Mouse (Mus musculus) cerebellum, postnatal 14 days (tissue): ENCODE results near the gene S1pr1.

Experiments
- DNase-seq, 2 experiments: peaks; one replicate each; pipeline ENCODE4 v3.0.0; 2021; ENCODE audit warnings: mixed read lengths in 2 of 2

Gene S1pr1

DNA sequence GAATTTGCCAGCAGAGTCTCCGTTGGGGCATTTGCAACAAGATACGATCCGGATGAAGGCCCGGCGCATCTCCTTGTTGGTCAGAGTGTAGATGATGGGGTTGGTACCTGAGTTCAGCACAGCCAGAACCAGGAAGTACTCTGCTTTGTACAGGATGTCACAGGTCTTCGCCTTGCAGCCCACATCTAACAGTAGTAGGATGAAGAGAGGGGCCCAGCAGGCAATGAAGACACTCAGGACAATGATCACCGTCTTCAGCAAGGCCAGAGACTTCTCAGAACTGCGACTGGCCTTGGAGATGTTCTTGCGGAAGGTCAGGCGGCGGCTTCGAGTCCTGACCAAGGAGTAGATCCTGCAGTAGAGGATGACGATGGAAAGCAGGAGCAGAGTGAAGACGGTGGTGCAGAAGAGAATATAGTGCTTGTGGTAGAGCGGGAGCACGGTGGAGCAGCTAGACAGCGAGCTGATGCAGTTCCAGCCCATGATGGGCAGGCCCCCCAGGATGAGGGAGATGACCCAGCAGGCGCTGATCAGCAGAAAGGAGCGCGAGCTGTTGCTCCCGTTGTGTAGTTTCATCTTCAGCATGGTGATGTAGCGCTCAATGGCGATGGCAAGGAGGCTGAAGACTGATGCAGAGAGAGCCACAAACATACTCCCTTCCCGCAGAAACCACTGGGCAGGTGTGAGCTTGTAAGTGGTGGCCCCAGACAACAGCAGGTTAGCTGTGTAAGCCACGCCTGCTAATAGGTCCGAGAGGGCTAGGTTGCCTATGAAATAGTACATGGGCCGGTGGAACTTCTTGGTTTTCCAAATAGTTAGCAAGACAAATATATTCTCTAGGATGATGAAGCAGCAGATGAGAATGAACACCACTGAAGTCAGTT lies 2.7 kb downstream of the S1pr1 start:
- DNase-seq: peak in 1 of 2 experiments; percentile 4

DNA sequence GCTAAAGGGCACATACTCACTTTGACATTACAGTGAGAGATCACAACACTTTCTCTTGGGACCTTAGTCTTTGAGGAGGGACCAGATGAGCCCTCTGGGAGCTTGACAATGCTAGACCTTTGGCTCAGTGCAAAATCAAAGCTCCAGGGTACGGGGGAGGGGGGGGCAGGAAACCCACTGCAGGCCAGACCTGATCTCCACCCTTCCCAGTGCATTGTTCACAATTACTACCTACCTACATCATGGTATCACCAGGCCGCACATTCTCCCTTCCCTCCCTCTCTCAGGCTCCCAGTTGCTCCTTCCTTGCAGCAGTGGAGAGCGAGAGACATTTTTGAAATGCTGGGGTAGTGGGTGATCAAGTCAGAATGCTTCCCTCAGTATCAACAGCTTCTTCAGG lies 3.5 kb downstream of the S1pr1 start:
- DNase-seq: no peak

DNA sequence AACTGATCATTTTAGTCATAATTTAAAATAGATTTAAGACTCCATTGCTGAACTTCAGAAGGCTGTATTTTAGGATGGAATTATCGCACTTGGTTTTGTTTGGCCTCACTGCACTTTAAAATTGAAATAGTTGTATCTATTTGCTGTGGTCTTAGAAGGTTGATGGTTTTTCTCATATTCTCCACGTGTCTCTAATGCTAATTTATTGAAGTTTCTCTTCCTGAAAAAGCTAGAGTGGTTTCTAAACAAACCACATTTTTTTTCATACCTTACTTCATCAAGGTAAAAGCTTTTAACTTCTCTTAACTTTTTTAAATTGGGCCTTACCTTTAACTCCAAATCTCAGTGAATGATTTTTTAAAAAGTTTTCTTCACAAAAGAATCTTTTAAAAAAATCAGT lies 4.8 kb downstream of the S1pr1 start:
- DNase-seq: no peak

DNA sequence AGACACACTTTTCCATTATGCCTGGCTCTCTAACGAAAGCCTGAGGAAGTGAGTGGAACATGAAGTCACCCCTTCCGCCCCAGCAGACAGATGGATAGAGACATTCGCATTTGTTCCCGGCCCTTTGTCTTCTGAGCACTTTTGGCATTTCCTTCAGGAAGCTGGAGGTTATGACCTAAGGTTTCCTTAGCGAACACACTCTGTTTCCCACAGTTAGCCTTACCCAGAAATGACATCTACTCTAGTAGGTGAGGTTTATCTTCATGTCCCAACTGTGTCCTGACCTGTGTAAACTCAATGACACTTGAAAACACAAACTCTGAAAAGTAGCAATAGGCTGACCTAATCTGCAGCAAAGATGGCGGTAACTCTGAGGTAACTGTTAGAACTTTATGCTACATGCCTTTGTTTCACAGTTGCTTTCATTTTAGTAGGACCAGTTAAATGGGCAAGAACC lies 5.7 kb downstream of the S1pr1 start:
- DNase-seq: no peak

DNA sequence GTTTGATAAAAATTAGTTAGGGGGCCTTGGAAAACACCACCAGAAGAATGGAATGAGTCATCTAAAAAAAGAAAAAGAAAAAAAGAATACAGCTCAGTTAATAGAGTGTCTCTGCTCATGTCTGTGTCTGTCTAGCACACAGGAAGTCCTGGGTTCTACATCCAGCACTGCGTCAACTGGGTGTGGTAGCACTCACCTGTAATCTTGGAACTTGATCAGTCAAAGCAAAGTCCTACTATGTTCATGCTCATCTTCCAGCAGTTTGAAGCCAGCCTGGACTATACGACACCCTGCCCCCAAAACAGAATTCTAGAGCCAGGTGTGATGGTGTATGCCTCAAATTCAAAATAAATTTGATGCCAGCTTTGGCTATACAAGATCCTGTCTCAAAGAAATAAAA lies 8.1 kb downstream of the S1pr1 start:
- no peak for DNase-seq

DNA sequence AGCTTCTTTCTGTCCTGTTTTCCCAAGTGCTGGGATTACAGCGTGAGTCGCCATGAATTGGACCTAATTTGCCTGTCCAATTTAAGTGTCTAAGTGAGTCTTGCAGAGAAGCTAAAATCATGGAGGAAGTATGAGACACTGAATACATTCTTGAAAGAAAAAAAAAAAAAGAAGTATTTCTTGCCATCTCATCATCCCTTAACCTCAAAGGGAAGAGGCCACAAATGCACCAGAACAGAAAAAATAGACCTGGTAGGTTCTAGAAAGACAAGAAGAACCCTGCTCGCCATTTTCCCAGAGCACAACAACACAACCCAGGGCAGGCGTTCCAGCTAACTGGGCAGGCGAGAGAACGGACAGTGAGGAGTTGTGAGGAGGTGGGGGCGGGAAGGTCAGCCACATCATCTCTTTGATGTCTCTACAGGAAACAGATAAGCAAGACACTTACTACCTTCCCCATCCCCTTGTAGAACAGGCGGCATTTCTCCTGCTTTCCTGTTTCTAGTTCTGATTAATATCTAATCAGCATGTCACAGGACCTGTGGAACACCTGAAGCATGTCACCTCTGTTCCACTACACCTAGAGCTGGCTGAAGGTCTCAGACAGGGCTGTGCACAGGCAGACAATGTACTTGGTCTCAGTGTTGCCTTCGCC lies 10.5 kb downstream of the S1pr1 start:
- no peak for DNase-seq

DNA sequence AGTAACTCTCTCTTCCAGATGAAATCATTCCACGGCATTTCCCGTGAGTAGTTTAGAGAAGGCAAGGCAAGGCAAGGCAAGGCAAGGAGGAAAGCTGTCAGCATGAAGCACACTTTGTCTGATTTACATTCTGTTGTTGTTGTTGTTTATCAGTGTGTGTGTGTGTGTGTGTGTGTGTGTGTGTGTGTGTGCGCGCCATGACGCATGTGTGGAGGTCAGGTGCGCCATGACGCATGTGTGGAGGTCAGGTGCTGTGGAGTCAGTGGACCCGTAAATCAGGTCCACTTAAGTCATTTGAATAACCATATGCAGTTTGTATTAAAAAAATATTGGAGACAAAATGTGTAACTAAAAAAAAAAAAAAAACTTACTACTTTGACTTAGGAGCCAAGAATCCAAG lies 11.2 kb downstream of the S1pr1 start:
- no peak for DNase-seq

DNA sequence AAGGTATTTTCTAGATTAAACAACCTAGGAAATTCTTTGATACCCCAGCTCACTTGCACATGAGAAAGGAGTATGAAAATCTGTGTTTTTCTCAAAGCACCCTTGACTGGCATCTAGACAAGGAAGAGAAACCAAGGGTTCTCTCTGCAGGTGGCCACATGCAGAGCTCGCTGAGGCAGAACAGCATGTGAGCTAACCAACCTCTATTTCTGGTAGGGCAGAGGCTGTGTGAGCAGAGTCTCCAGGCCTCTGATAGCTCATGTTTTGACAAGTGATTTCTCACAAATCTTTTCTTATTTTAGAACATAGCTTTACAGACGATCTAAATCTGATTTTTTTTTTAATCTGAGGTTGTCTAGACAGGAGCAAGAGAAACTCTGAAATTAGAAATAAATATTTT lies 12.8 kb downstream of the S1pr1 start:
- DNase-seq: no peak

DNA sequence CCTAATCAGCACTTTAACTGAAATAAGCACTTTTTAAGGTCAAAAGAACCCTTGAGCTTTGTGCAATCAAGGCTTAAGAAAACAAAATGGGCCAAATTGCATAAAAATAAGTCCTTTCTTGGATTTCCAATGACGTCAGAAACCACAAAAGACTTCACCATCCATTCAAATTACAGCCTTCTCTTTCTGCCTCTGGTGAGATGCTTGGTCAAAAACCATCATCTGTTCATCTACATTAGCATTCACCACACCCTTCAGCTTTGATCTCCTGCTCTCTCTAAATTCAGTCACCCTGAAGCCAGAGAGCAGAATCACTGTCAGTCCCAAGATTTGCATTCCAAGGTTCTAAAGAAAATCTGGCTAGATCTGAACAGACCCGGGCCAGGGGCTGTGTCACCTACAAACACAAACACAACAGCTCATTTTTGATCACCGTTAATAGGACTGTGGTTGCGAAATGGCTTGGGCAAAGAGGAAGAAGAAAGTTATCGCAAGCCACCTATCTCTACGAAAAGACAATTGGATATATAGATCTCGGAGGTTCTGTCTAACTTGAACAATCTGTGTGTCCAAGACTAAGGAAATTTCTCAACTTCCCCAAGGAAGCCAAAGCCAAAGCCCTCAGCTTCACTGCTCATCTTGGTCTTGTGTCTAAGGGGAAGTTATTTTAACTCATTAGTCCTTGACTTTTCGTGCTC lies 19.5 kb downstream of the S1pr1 start:
- DNase-seq: no peak

DNA sequence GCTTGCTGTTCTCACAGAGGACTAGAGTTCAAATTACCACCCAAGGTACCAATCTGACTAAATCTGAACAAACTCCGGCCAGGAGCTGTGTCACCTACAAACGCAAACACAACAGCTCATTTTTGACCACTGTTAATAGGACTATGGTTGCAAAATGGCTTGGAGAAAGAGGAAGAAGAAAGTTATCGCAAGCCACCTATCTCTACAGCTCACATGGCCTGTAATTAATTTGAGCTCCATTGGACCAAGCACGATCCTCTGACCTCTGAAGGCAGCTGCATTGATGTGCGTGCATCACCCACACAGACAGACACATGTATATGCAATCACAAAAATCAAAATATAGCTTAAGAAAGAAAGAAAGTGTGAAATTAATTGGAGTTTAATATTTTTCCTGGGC lies 20.7 kb downstream of the S1pr1 start:
- DNase-seq: no peak

DNA sequence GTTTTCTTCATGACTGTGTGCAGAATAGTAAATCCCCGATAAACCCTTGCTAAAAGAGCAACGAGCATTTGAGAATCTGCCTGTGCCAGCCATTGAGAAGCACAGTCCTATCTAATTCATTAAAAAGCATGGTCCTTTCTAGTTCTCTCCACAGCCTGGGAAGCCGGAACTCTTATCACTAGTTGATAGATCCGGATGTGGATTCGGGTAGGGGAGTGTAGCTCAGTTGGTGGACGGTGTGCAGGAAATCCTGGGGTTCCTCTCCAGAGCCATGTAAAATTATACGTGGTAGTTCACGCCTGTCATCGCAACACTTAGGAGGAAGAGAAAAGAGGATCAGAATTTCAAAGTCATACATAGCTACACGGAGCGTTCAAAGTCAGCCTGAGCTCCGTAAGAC lies 21.5 kb downstream of the S1pr1 start:
- no peak for DNase-seq

DNA sequence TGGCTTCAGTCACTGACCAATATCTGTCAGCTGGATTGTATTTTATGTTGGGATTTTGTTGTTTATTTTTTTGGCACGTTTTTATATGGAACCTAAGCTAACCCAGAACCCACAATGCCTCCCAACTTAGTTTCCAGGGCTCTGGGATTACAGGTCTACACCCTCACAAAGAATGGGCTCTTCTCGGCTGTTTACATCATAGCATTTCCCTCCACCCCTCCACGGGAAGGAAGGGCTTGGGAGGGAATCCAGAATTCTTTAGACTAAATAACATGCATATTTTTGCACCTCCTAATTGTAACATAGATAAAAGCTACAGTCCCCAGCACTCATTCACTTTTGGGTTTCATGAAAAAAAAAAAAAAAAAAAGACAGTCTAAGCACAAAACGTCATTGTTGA lies 22.0 kb downstream of the S1pr1 start:
- DNase-seq: no peak

DNA sequence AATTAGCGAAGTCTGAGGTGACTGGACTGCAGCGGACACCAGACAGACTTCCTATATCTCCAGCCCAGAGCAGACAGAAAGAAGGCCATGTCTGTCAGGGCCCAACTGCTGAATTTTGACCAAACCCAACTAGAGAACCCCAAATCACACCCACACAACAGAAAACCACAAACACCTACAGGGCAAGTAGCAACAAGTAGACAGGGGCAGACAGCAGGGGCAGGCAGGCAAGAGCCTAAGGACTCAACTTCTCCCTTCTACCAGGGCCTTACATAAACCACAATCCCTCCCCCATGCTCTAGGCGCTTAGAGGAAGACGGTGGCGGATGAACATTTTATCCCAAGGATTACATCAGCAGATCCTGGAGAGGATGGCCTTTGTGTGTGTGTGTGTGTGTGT lies 22.5 kb downstream of the S1pr1 start:
- no peak for DNase-seq

DNA sequence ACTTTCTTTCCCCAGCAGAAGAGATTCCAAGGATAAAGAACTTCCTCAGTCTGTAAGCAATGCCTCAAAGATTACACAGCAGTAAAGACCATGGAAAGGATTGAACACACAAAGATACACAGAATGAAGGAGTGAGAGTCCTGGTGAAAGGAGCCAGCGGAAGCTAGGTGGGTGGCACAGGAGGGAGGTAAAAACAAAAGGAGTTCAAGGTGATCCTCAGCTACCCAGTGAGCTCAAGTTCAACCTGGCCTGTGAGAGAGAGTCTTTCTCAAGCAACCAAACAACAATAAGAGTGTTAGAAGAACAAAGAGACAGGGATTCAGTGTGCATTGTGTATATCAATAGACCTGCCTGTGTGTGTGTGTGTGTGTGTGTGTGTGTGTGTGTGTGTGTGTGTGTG lies 25.0 kb downstream of the S1pr1 start:
- DNase-seq: no peak

DNA sequence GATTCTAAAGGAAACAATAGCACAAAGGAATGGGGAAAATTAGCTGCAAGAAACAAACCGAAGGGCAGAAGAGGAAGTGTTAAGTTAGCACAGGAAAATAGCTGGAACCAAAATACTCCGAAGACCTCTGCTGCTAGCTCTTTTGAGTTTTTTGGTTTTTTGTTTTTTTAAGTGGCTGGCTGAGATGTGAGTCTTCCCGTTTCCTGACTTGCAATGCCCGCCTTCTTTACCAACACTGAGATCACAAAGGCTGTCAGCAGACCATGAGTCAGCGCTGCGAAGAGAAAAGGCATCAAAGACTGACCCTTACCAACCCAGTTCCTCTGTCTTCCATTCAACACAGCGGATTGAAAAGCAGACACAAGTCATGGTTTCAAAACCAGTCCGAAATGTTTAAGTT lies 25.5 kb downstream of the S1pr1 start:
- no peak for DNase-seq

DNA sequence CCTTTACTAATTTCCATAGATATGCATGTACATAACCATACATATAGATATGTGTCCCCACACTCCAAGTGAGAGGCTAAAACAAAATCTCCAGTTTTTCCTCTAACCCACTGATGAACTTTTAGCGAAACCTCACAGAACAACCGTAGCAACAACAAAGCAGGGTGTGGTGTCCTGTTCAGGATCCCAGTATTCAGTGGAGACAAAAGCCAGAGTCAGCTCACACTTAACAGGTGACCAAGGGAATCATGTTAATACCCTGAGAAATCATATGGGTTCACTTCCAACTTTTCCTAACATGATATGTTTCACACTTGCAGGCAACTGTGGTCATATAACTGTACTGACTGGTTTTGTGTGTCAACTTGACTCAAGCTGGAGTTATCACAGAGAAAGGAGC lies 27.1 kb downstream of the S1pr1 start:
- no peak for DNase-seq

DNA sequence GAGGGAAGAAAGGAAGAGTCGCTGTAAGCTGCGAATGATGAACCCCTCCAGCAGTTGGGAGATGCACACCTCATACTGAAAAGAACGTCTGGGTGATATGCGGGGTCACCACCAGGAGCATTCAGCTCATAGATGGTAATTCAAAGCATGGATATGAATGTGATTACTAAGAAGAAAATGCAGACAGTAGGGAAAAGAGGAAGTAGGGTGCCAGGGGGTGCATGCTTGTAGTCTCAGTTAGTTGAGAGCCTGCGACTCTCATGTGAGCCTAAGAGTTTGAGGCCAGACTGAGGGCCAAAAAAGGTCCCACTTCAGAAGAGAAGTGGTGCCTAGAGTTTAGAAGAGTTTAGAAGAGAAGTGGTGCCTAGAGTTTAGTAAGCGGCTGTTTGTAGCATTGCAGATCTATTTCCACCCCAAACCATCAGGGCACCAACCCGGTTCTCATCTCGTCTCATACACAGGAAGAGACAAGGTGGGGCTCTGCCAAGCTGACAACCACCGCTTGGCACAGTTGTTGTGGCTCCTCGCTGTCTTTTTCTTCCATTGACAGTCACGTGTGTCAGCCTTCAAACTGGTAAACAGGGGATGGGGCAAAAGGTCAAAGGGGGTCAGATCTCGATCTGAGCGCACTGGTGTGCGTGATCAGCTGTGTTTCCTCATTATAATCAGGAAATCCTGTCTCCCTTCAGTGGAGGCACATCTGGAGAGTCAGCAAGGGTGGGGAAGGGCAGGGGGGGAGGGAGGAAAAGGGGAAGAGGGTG lies 32.4 kb downstream of the S1pr1 start:
- no peak for DNase-seq

DNA sequence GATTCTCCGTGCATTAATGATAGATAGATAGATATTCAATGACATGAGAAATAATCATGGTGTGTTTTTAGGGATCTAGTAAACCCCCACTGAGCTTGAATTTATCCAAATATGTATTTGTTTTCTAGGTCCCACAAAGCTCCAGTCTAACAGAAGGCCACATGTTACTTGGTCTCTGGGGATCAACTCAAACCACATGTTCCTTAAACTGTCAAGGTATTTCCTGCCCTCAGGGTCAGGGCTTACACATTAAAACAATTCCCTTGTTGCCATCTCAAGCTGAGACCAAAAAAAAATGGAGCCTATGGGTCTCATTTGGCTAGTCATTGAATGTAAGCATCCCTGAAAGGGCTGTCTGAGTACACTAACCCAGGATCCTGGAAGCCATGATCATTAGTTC lies 33.7 kb downstream of the S1pr1 start:
- no peak for DNase-seq

DNA sequence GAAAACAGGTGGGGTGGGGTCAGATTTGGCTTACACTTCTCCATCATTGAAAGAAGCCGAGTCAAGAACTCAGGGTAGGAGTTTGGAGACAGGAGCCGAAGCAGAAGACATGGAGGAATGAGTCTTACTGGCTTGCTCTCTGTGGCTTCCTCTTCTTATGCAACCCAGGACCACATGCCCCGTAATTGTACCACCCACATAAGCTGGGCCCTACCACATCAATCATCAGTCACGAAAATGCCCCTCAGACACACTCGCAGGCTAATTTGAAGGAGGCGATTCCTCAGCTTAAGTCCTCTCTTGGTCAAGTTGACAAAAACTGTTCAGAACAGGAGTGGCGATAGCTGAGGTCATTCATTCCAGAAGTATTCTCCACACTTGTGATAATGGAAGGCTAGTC lies 35.9 kb downstream of the S1pr1 start:
- no peak for DNase-seq

DNA sequence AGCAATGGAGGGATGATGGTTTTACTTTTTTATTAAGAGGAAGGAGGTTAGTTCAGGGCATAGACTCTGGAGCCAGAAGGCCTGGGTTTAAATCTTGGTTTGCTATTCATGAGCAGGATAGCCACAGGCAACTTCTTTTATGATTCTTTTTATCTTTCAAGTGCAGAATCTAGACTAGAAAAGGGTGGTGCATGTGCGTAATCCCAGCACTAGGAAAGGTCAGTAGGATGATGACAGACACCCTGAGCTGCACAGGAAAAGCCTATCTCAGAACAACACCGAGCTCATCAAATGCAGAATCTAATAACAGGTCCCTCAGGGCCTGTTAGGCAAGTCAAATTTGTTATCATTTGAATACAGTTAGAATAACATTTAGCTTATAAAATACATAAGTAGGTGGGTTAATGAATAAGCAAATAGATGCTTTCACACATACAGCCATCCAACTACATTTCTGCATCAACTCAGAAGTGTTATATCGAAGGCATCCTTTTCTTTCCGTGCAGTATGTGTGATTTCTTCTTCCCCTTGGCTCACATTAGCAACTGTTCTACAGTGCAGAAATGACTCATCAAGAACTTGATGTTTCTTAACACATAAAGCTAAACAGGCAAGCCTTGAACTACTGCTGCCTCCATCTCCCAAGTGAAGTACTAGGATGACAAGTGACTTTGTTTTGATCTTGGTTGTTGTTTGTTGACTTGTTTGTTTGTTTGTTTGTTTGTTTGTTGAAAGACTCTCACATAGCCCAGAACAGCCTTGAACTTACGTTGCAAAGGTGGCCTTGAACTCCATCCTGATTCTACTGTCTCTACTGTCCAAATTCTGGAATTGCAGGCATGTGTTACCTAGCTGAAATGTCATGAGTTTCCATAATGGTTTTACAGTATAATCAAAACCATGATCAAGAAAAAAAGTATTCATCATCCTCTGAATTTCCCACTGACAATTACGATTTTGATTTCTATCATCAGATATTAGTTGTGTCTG lies 39.0 kb downstream of the S1pr1 start:
- DNase-seq: no peak

DNA sequence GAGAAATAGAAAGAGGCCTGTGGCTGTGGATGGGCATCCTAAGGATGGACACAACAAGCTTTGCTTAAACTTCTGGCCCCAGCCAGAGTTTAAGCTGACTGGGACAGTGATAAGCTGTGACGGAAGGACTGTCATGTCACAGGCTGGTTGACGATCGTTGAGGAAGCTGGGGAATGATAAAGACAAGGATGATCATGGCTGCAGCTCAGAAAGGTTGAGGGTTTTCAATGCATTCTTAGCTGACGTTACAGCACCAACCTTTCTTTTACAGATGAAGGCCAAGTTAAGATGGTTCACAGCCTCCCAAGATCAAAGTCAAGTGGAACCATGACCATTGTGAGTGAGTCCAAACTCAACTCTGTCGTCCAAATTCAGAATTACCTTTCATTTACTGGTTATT lies 40.2 kb downstream of the S1pr1 start:
- no peak for DNase-seq

DNA sequence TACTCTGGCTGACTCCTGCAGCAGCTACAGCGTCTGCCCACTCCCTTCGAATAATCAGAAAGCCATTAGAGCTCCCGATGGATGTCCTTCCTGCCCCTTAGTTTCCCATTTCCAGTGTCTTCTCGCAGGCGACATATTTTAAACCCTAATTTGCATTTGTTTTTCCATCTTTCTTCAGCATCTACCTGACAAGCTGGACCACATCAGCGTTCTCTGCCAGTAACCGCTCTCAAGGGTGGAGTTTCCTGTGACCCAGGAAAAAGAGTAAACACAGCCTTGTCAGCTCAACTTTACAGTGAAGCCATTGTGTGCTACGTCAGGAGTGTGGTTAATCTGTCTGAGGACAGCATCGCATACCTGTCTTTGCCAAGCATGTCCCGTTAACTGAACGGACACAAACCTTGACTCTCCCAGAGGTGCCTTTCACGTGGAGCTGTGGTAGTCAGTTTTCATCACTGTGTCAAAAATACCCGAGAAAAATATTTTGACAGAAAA lies 41.2 kb downstream of the S1pr1 start:
- no peak for DNase-seq
